Mouse (Mus musculus) Patski (cell line): ENCODE results near the gene Sgk1. TPM values are rescaled to one million over a fixed set of nuclear protein-coding genes. Genes with fewer than 3 reads are reported as not detected.

Experiments
- ATAC-seq: fragments of 100-300 bp; one replicate; pipeline ENCODE4 v1.8.0; 2021
- CTCF ChIA-PET: fragments of 350-600 bp; sonication (Branson Sonifier 250); formaldehyde crosslinking; loops from one replicate; lab custom pipeline; 2022; ENCODE audit warnings: inconsistent platforms; lab: Charles Lee
- POLR2A ChIA-PET: fragments of 350-600 bp; sonication (Branson Sonifier 250); formaldehyde crosslinking; loops from one replicate; lab custom pipeline; 2022; ENCODE audit warnings: antibody characterized with exemption, inconsistent platforms; lab: Charles Lee
- DNase-seq: peaks from one replicate; pipeline ENCODE4 v3.0.0-alpha.2; 2011; ENCODE audit warnings: low read depth, low spot score
- H3K27me3 ChIP-seq: fragments of 371-371 bp; one replicate; pipeline ENCODE4 v1.5.1; 2021
- CTCF ChIP-seq: fragments of 100-300 bp; IDR thresholded peaks from one replicate; pipeline ENCODE4 v1.5.1; 2021
- in situ Hi-C: fragments of 300-500 bp; cut with MboI; formaldehyde crosslinking; loops from 3 replicates; pipeline ENCODE4 v1.11.1; 2018; ENCODE audit warnings: low pct_unique_long_range_greater_than_20kb, mixed read lengths
- polyA plus RNA-seq: library from polyadenylated mRNA; unstranded; gene quantifications from one replicate; pipeline ENCODE4 v1.2.3, GENCODE M21; 2021

Sgk1 gene
- polyA plus RNA-seq, 1 experiment from 2014 or later = 123 TPM

- no peak for TF ChIP-seq CTCF
- ChIA-PET CTCF (interaction anchor here (1.1 kb wide), 1 partner anchor 121 kb away, joined by 3 read pairs; no protein-coding TSS in a partner anchor), POLR2A (no interaction called here)
- DNase-seq (no peak), ATAC-seq (no peak)
- H3K27me3 ChIP-seq = no peaks in the 10 kb centered on the region
- in situ Hi-C loops = no loop called here
These were observed 34.8 kb upstream of the Sgk1 start for GRCm38 (mm10) chr10:21847026-21847820.

GRCm38 (mm10) chr10:21847931-21848670 lies 33.9 kb upstream of the Sgk1 start:
- no peak for TF ChIP-seq CTCF
- DNase-seq = no peak
- no peaks in the 10 kb centered on the region for H3K27me3 ChIP-seq
- ATAC-seq = no peak
- POLR2A ChIA-PET = no interaction called here
- CTCF ChIA-PET = interaction anchor here (1.1 kb wide), 1 partner anchor 120 kb away, joined by 3 read pairs; no protein-coding TSS in a partner anchor
- in situ Hi-C loops = no loop called here

- in situ Hi-C loops = no loop called here
- no peaks in the 10 kb centered on the region for H3K27me3 ChIP-seq
- ATAC-seq = no peak
- CTCF ChIA-PET = no interaction called here
- POLR2A ChIA-PET = no interaction called here
- DNase-seq = no peak
- no peak for TF ChIP-seq CTCF
These were observed 32.7 kb upstream of the Sgk1 start for GRCm38 (mm10) chr10:21849251-21849650.

GRCm38 (mm10) chr10:21850330-21850729 lies 31.7 kb upstream of the Sgk1 start:
- DNase-seq = no peak
- in situ Hi-C loops = no loop called here
- no peaks in the 10 kb centered on the region for H3K27me3 ChIP-seq
- ChIA-PET POLR2A (no interaction called here), CTCF (no interaction called here)
- TF ChIP-seq CTCF = no peak
- ATAC-seq = no peak

DNA sequence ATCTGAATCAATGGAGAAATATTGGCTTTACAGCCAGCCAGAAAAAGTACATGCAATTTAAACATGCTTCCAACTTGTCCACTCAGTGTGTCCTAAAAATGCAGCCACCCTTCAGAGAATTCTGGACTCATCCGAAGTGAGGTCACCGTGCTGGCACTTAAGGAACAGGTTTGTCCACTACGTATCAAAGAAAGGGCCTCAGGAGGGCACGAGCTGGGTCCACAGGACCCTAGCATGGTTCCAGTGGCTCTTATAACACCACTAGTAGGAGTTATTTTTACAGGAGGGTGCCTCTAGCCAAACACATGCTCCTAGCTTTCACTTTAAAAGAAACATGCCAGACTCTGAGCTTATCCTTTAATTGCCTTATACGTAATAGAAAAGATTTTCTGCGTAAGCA lies 28.9 kb upstream of the Sgk1 start:
- POLR2A ChIA-PET = no interaction called here
- ATAC-seq = no peak
- no peak for TF ChIP-seq CTCF
- CTCF ChIA-PET = no interaction called here
- in situ Hi-C loops = no loop called here
- no peaks in the 10 kb centered on the region for H3K27me3 ChIP-seq
- DNase-seq = no peak

DNA sequence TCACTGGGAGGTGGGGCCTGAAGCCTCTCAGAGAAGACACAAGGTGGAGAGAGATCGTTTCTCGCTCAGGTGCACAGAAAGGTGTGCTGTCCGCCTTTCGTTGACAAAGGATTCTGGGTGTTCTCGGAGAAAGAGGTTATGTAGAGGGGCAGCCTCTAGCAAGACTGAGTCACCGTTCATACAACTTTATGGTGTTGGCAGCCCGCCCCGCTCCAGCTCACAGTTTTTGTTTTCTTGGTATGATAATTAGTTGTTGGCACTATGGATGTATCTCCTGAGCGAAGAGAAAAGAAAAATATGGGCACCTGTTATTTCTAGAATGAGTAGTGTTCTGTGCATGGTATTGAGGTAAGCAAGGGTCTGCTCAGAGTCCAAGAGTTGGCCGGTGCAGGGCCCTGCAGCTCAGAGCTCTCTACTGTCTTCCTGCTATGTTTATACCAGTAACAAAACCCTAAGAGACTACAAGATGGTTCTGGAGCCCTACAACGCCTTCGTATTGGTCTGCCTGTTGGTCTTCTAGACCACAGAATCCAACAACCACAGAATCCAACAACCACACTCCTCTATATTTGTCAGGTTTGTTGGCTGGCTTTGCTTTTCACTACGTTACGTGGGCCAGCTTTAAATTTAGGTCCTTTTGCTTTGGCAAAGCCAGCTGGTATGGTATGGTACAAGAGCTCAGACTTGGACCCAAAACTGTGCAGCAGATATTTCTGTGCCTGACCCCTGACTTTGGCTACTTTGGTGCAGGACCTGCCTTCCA lies 28.2 kb upstream of the Sgk1 start:
- DNase-seq (no peak), ATAC-seq (no peak)
- ChIA-PET CTCF (interaction anchor here (1.0 kb wide), 1 partner anchor 12 kb away, joined by 3 read pairs; no protein-coding TSS in a partner anchor), POLR2A (no interaction called here)
- no peak for TF ChIP-seq CTCF
- H3K27me3 ChIP-seq = no peaks in the 10 kb centered on the region
- in situ Hi-C loops = no loop called here

DNA sequence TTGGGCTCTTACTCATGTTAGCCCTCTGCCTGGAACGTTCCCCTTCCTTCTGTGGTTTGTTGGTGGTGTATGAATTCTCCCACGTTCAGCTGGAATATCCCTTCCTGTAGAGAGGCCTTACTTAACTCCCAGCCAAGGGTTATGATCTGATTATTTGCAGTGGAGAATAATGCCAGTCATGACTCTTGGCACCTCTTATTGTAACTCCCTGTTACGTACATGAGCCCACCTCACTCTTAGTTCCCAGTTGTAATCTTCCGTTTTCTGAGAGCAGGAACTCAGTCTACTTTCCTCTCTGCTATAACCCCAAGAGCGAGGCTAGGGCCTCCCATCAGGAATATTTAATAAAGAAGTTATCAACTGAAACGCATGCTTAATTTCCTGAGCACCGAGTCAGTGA lies 26.6 kb upstream of the Sgk1 start:
- ChIA-PET POLR2A (no interaction called here), CTCF (no interaction called here)
- ATAC-seq = no peak
- H3K27me3 ChIP-seq = no peaks in the 10 kb centered on the region
- no peak for TF ChIP-seq CTCF
- in situ Hi-C loops = no loop called here
- DNase-seq = no peak

DNA sequence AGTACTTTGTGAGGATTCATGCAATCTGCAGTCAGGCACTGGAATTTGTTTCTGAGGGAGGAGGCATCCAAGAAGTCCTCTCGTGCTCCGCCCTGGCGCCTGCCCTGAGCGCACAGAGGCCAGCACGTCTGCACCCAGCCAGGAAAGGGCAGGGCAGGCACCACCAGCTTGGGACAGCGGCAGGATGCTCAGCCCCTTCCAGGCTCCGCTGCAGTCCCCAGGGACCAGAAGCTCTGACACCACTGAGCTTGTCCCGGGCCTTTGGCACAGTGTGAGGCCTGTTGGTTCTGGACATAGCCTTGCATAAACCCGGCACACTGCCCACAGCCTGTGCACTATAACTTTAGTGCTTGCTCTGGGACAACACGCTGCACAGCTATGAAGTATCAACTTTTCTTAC lies 24.3 kb upstream of the Sgk1 start:
- in situ Hi-C loops = no loop called here
- ChIA-PET CTCF (no interaction called here), POLR2A (interaction anchor here (0.7 kb wide), 1 partner anchor 59 kb away, joined by 6 read pairs; no protein-coding TSS in a partner anchor)
- DNase-seq = no peak
- ATAC-seq = no peak
- no peak for TF ChIP-seq CTCF
- no peaks in the 10 kb centered on the region for H3K27me3 ChIP-seq

DNA sequence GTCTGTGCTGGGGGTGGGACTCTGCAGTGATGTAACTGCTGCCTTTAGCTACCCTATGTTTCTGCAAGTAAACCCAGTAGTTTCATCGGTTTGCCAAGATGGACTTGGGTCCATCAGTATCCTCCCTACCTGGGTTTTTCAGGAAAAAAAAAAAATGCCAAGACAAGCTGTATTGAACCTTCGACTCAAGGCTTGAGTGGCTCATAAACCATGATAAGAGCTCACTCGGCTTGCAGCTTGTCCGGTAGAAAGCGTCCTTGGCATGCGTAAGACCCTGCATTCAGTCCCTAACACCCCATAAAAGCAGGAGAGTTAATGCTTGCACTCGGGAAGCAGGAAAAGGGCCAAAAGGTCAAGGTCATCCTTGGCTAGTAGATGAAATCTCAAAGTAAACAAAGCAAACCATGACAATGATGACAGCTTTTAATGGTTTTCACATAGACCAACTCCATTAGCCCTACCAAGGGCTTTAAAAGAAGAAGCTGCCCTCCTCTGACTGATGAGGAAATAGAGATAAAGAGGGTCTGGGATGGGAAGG lies 23.5 kb upstream of the Sgk1 start:
- no peaks in the 10 kb centered on the region for H3K27me3 ChIP-seq
- CTCF ChIA-PET = no interaction called here
- ATAC-seq (no peak), DNase-seq (no peak)
- POLR2A ChIA-PET = no interaction called here
- TF ChIP-seq CTCF = no peak
- in situ Hi-C loops = no loop called here

DNA sequence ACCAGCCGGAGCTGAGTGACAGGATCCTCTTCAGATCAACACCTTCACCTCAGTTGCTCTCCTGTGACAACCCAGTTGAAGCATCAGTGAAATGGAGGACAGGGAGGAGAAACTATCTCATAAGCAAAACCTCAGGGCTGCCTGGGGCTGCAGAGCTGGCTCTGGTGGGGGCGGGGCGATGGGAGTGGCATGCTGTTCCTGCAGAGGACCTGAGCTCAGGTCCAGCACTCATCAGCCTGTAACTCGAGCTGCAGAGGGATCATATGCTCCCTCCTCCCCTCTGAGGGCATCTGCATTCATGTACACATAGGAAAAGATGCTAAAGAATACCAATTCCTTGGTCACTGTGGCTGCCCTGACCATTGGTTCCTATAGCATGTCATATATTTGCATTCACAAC lies 15.5 kb upstream of the Sgk1 start:
- no peaks in the 10 kb centered on the region for H3K27me3 ChIP-seq
- ChIA-PET CTCF (no interaction called here), POLR2A (no interaction called here)
- in situ Hi-C loops = no loop called here
- ATAC-seq = no peak
- no peak for DNase-seq
- no peak for TF ChIP-seq CTCF
